Mouse (Mus musculus): Measurements from ENCODE around the gene Ogfod2. TPM values are rescaled to one million over a fixed set of nuclear protein-coding genes. Genes with fewer than 3 reads are reported as not detected.

Gene Ogfod2
- total RNA-seq (2021) = 10 to 100 TPM; 14.6 to 16.4 TPM
- polyA plus RNA-seq (2012; rRNA removed) = 25.5 and 30.0 TPM in 2 replicates
- long read RNA-seq, transcript Ogfod2-201 (7 exons, 1,596 nt) = major isoform, 14 of 16 reads
- long read RNA-seq, partial matches to known transcripts = 0 of 16 reads
- long read RNA-seq, other reads (novel, unspliced or antisense) = 0 of 16 reads

DNA sequence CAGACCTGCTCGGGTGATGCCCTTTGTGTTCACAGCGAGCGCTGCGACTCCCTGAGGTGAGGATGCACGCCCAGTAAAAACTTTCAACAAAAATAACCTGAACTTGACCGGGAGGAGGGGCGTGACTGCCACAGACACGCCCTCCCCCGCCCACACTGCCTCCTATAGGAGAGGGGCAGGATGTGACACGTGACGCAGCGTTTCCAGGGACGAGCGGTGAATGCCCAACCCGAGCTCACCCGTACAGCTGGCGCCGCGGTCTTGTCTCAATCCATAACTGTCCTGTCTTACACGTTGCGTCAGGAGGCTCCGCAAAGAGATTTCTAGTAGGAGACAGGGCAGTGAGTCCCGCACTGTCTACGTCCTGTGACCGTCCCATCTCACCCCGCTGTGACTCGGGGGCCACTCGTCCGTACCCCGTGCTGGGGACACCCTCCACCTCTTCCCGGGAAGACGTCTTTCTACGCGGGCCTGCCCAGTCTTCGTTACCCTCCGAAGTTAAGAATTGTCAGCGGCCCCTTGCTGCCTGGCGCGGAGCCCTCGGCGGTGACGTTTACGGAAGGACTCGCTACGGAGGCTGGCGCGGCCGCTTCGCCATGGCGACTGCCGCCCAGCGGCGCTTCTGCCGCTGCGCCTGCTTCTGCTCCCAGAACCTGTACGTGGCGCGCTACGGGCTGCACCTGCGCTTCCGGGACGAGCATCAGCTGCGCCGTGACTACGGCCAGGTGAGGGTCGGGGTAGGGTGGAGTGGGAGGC lies at the start of gene Ogfod2:
Ogfod2 (plus strand) TSS at position 556 of the 756 bp plus-strand sequence.
- Histone ChIP-seq H3K36me3 (ENCODE audit: control insufficient read depth, insufficient read depth, low read length) (no peaks in the 10 kb centered on the region), H3K79me2 (replicated peaks; ENCODE audit: control insufficient read depth, insufficient read depth, low read length) (peaks cover 5% of the 10 kb centered on the region; the same call in 1 of the 2 replicates), H3K4me3 (peak within 1 kb of the TSS; percentile 98), H3K27me3 (ENCODE audit: control insufficient read depth, insufficient read depth, low read length) (no peaks in the 10 kb centered on the region), H3K9ac (ENCODE audit: low read depth, low read length) (peak within 1 kb of the TSS; percentile 84), H3K27ac (peak within 1 kb of the TSS; percentile 95), H3K4me1 (ENCODE audit: control insufficient read depth, insufficient read depth, low read length) (peaks cover 11% of the 10 kb centered on the region)
- peak; percentile 95 to 98 for DNase-seq
- intact Hi-C loops (cut with DNase I) = loop anchor here (5.0 to 10.0 kb wide), 2 partner anchors 140 to 433 kb away; partner anchors contain the start of gene Tmed2
- TF ChIP-seq EP300 (IDR thresholded peaks at IDR 0.05; ENCODE audit: insufficient read depth, low read depth, low read length) (peak; percentile 61; the same call in 1 of the 2 replicates), CTCF (IDR thresholded peaks at IDR 0.05) (peak; percentile 49), POLR2A (IDR thresholded peaks at IDR 0.05; ENCODE audit: insufficient read depth, low read depth, low read length) (peak; percentile 89)
- under 1% methylated on average over 66 of the region's 66 CpGs for WGBS

DNA sequence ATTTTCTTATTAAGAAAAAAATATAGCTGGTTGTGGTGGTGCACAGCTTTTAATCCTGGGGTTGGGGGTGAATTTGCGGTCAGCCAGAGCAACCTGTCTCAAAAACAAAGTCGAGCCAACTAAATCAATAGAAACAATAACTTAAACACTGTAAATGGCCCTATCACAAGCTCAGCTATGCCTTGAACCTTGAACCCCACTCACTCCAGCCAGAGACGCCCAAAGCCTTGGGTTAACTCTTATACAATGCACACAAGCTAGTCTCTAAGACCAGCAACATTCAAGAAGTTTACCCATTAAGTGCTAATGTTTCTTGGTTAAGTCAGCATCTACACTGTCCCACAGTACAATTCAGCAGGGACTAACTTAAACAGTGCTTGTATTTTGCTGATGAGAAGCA lies 42.4 kb upstream of the Ogfod2 start:
- 91% methylated on average over 3 of the region's 3 CpGs for WGBS
- no peak for TF ChIP-seq POLR2A (IDR thresholded peaks at IDR 0.05; ENCODE audit: insufficient read depth, low read depth, low read length)
- no peak for TF ChIP-seq EP300 (IDR thresholded peaks at IDR 0.05; ENCODE audit: insufficient read depth, low read depth, low read length)
- no peak for TF ChIP-seq CTCF (IDR thresholded peaks at IDR 0.05)
- H3K27ac ChIP-seq = no peak overlapping the region
- intact Hi-C loops (cut with DNase I) = no loop called here
- H3K4me1 ChIP-seq (ENCODE audit: control insufficient read depth, insufficient read depth, low read length) = peaks cover 1% of the 10 kb centered on the region; the same call in 1 of the 2 replicates
- H3K36me3 ChIP-seq (ENCODE audit: control insufficient read depth, insufficient read depth, low read length) = no peaks in the 10 kb centered on the region
- no peaks in the 10 kb centered on the region for H3K79me2 ChIP-seq (replicated peaks; ENCODE audit: control insufficient read depth, insufficient read depth, low read length)
- H3K27me3 ChIP-seq (ENCODE audit: control insufficient read depth, insufficient read depth, low read length) = no peaks in the 10 kb centered on the region
- DNase-seq = no peak
- H3K9ac ChIP-seq (ENCODE audit: low read depth, low read length) = no peak overlapping the region
- no peak overlapping the region for H3K4me3 ChIP-seq

DNA sequence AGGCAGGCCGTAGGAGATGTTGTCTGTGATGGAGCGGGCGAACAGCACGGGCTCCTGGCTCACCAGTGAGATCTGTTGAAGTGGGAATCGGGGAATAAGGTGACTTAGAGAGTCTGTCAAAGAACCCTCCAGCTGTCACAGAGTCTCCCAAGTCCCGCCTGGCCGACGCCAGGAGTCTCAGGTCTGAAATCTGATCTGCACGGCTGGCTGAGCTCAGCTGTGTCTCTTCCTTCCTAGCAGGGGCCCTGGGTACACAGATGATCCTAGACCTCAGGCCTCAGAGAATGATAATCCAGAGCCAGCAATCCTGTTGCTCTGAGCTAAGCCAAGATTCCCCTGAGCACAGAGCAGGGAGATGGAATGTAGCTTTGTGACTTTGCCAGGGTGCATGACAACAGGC lies 38.4 kb upstream of the Ogfod2 start:
- Histone ChIP-seq H3K79me2 (replicated peaks; ENCODE audit: control insufficient read depth, insufficient read depth, low read length) (no peaks in the 10 kb centered on the region), H3K4me3 (no peak overlapping the region), H3K27ac (no peak overlapping the region; the same call in 1 of the 2 replicates), H3K9ac (ENCODE audit: low read depth, low read length) (no peak overlapping the region), H3K4me1 (ENCODE audit: control insufficient read depth, insufficient read depth, low read length) (peaks cover 4% of the 10 kb centered on the region), H3K36me3 (ENCODE audit: control insufficient read depth, insufficient read depth, low read length) (no peaks in the 10 kb centered on the region), H3K27me3 (ENCODE audit: control insufficient read depth, insufficient read depth, low read length) (no peaks in the 10 kb centered on the region)
- intact Hi-C loops (cut with DNase I) = no loop called here
- no peak for DNase-seq
- WGBS = 65% methylated on average over 9 of the region's 9 CpGs
- TF ChIP-seq POLR2A (IDR thresholded peaks at IDR 0.05; ENCODE audit: insufficient read depth, low read depth, low read length) (no peak), EP300 (IDR thresholded peaks at IDR 0.05; ENCODE audit: insufficient read depth, low read depth, low read length) (no peak), CTCF (IDR thresholded peaks at IDR 0.05) (no peak)

DNA sequence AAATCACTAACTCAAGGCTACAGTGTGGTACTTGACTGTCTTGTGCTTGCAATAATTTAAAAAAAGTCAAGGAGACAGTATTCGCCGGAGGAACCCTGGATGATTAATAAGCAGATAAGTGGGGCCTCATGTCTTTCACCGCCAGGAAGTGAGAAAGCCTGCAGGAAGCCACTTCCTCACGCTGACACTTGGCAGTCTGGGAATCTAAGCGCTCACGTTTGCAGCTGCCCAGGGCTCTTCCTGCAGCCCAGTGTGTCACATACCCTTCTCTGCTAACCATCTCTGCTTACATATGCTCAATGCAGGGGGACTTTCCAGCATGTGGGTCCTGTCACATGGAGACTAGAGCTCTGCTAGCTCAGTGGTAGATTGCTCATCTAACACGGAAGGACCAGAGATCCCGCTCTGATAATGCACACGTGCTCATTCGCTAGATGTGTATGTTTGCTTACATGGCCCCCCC lies 37.2 kb upstream of the Ogfod2 start:
- DNase-seq = peak in 1 of 2 experiments; percentile 43
- H3K27me3 ChIP-seq (ENCODE audit: control insufficient read depth, insufficient read depth, low read length) = no peaks in the 10 kb centered on the region
- H3K79me2 ChIP-seq (replicated peaks; ENCODE audit: control insufficient read depth, insufficient read depth, low read length) = no peaks in the 10 kb centered on the region
- intact Hi-C loops (cut with DNase I) = loop anchor here (5.0 kb wide), 1 partner anchor 38 kb away; no protein-coding TSS in a partner anchor
- peaks cover 4% of the 10 kb centered on the region for H3K4me1 ChIP-seq (ENCODE audit: control insufficient read depth, insufficient read depth, low read length)
- no peak overlapping the region for H3K4me3 ChIP-seq
- no peak overlapping the region for H3K27ac ChIP-seq
- no peak for TF ChIP-seq EP300 (IDR thresholded peaks at IDR 0.05; ENCODE audit: insufficient read depth, low read depth, low read length)
- TF ChIP-seq POLR2A (IDR thresholded peaks at IDR 0.05; ENCODE audit: insufficient read depth, low read depth, low read length) = no peak
- no peak for TF ChIP-seq CTCF (IDR thresholded peaks at IDR 0.05)
- WGBS = 39% methylated on average over 10 of the region's 10 CpGs
- H3K9ac ChIP-seq (ENCODE audit: low read depth, low read length) = no peak overlapping the region
- H3K36me3 ChIP-seq (ENCODE audit: control insufficient read depth, insufficient read depth, low read length) = no peaks in the 10 kb centered on the region

DNA sequence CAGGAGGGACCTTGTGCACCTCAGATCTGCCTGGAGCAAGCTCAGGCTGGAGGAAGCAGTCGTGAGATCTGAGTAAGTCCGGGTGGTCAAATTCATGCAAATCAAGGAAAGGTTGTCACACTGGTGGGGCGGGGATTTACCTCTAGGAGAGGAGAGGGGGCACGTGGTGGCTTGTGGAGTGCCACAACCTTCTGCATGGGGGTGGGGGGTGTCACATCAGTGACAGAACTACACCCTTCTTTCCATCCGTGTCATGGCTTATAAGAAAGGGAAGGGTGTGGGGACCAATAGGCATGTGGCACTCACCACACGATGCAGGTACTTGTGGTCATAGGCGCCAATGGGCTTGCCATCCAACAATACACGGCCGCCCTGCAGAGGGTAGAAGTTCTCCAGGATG lies 36.4 kb upstream of the Ogfod2 start:
- Histone ChIP-seq H3K36me3 (ENCODE audit: control insufficient read depth, insufficient read depth, low read length) (no peaks in the 10 kb centered on the region), H3K9ac (ENCODE audit: low read depth, low read length) (no peak overlapping the region), H3K27ac (no peak overlapping the region), H3K27me3 (ENCODE audit: control insufficient read depth, insufficient read depth, low read length) (no peaks in the 10 kb centered on the region), H3K79me2 (replicated peaks; ENCODE audit: control insufficient read depth, insufficient read depth, low read length) (no peaks in the 10 kb centered on the region), H3K4me1 (ENCODE audit: control insufficient read depth, insufficient read depth, low read length) (peaks cover 4% of the 10 kb centered on the region), H3K4me3 (no peak overlapping the region)
- WGBS = 82% methylated on average over 9 of the region's 9 CpGs
- TF ChIP-seq POLR2A (IDR thresholded peaks at IDR 0.05; ENCODE audit: insufficient read depth, low read depth, low read length) (no peak), EP300 (IDR thresholded peaks at IDR 0.05; ENCODE audit: insufficient read depth, low read depth, low read length) (no peak), CTCF (IDR thresholded peaks at IDR 0.05) (no peak)
- DNase-seq = no peak
- intact Hi-C loops (cut with DNase I) = loop anchor here (5.0 kb wide), 1 partner anchor 38 kb away; no protein-coding TSS in a partner anchor

All from heart, adult 2 months (tissue).